In genomic region chr5:146303470-146303869, GRCm38 (mm10) we compare ENCODE assay signal across 9 mouse cellular contexts.
A peak's percentile ranks its signal among the peaks of the same experiment; 100 is the strongest.
DNase-seq lines count a peak whose midpoint lies in the region; ATAC-seq and TF ChIP-seq lines count a peak whose summit lies in the region.
"Had no signal": no experiment of that assay in that cellular context is flagged by ENCODE, and none has a peak within 500 bp of the region (broad histone marks: within the 10 kb centered on the region; RNA-seq: fewer than 3 reads in every experiment).

No protein-coding gene starts in this region.

- peak; percentile 70 to 74 for DNase-seq in heart, adult 2 months
- DNase-seq in adrenal gland, postnatal 10 days = peak; percentile 82
- peak; percentile 53 for DNase-seq in embryonic facial prominence, embryonic 10.5 days (ENCODE audit: low spot score)
- peak; percentile 67 to 81 for DNase-seq in heart, postnatal 10 days
- peak; percentile 31 for DNase-seq in layer of hippocampus, adult 9-10 months (ENCODE audit: low spot score)
- peak; percentile 76 for DNase-seq in lung, postnatal 25 days (ENCODE audit: low spot score)
- peak; percentile 18 to 48 for DNase-seq in spleen, adult 2 months (ENCODE audit: low read depth in 1 of 2, low spot score in 2 of 2)

- H3K9ac ChIP-seq in heart, adult 2 months (ENCODE audit: low read depth, low read length) = no peak overlapping the region
- H3K9ac ChIP-seq in heart, embryonic 11.5 days (ENCODE audit: low read depth, low read length) = no peak overlapping the region
- H3K9ac ChIP-seq: limb, embryonic 15.5 days had no signal

- H3K4me3 ChIP-seq in heart, adult 2 months = no peak overlapping the region
- no peak overlapping the region for H3K4me3 ChIP-seq in heart, embryonic 11.5 days (ENCODE audit: low read depth, low read length)
- no peak overlapping the region for H3K4me3 ChIP-seq in embryonic facial prominence, embryonic 10.5 days
- no peak overlapping the region for H3K4me3 ChIP-seq in spleen, adult 2 months (ENCODE audit: extremely low read depth, insufficient read depth, insufficient read length)
- H3K4me3 ChIP-seq: limb, embryonic 15.5 days had no signal

- ATAC-seq in heart, embryonic 11.5 days (replicated peaks; ENCODE audit: insufficient number of reproducible peaks, low FRiP score, low TSS enrichment) = no peak; the same call in 1 of the 2 replicates

- intact Hi-C loops in heart, adult 2 months (cut with DNase I) = loop anchor here (1.0 kb wide), 1 partner anchor 116 kb away; no protein-coding TSS in a partner anchor
- intact Hi-C loops in heart, postnatal 10 days (cut with DNase I) = loop anchor here (1.0 to 5.0 kb wide), 2 partner anchors 71 to 116 kb away; partner anchors contain the start of gene Cdk8

- TF ChIP-seq CTCF in heart, adult 2 months (IDR thresholded peaks at IDR 0.05) = peak; percentile 96
- peak; percentile 65; the same call in 1 of the 2 replicates for TF ChIP-seq CTCF in spleen, adult 2 months (IDR thresholded peaks at IDR 0.05; ENCODE audit: extremely low read depth, insufficient read depth, insufficient read length, insufficient replicate concordance)

- H3K36me3 ChIP-seq in heart, adult 2 months (ENCODE audit: control insufficient read depth, insufficient read depth, low read length) = no peaks in the 10 kb centered on the region
- H3K36me3 ChIP-seq in heart, embryonic 11.5 days (ENCODE audit: control insufficient read depth, insufficient read depth, low read length) = peaks cover 17% of the 10 kb centered on the region
- H3K36me3 ChIP-seq in embryonic facial prominence, embryonic 10.5 days (replicated peaks) = peaks cover 68% of the 10 kb centered on the region
- H3K36me3 ChIP-seq in spleen, adult 2 months (ENCODE audit: control insufficient read depth, insufficient read depth, low read length) = no peaks in the 10 kb centered on the region

- TF ChIP-seq POLR2A in heart, adult 2 months (IDR thresholded peaks at IDR 0.05; ENCODE audit: insufficient read depth, low read depth, low read length) = no peak
- no peak for TF ChIP-seq POLR2A in spleen, adult 2 months (IDR thresholded peaks at IDR 0.05; ENCODE audit: low read depth, low read length)

- H3K9me3 ChIP-seq in heart, embryonic 11.5 days (replicated peaks; ENCODE audit: control insufficient read depth, low read length) = no peaks in the 10 kb centered on the region
- H3K9me3 ChIP-seq in embryonic facial prominence, embryonic 10.5 days = no peaks in the 10 kb centered on the region
- H3K9me3 ChIP-seq: limb, embryonic 15.5 days had no signal

- H3K4me2 ChIP-seq in heart, embryonic 11.5 days = no peak overlapping the region
- H3K4me2 ChIP-seq: limb, embryonic 15.5 days had no signal

- no peaks in the 10 kb centered on the region for H3K4me1 ChIP-seq in heart, adult 2 months (ENCODE audit: control insufficient read depth, insufficient read depth, low read length)
- 0 out of 2 replicates have a peak, but pooled peaks cover 4% of the 10 kb centered on the region for H3K4me1 ChIP-seq in heart, embryonic 11.5 days (ENCODE audit: control insufficient read depth, insufficient read depth, low read length)
- no peaks in the 10 kb centered on the region for H3K4me1 ChIP-seq in embryonic facial prominence, embryonic 10.5 days
- H3K4me1 ChIP-seq in spleen, adult 2 months (ENCODE audit: control insufficient read depth, insufficient read depth, insufficient read length) = peaks cover 15% of the 10 kb centered on the region; the same call in 1 of the 2 replicates
- H3K4me1 ChIP-seq: limb, embryonic 15.5 days had no signal

- no peaks in the 10 kb centered on the region for H3K27me3 ChIP-seq in heart, adult 2 months (ENCODE audit: control insufficient read depth, insufficient read depth, low read length)
- H3K27me3 ChIP-seq in heart, embryonic 11.5 days (ENCODE audit: control insufficient read depth, insufficient read depth, low read length) = no peaks in the 10 kb centered on the region
- H3K27me3 ChIP-seq in embryonic facial prominence, embryonic 10.5 days (replicated peaks; ENCODE audit: low read depth, poor library complexity, severe bottlenecking) = no peaks in the 10 kb centered on the region
- H3K27me3 ChIP-seq in spleen, adult 2 months (ENCODE audit: control insufficient read depth, insufficient read depth, low read length) = no peaks in the 10 kb centered on the region
- H3K27me3 ChIP-seq: limb, embryonic 15.5 days had no signal

- no peak overlapping the region for H3K27ac ChIP-seq in heart, adult 2 months
- no peak overlapping the region for H3K27ac ChIP-seq in heart, embryonic 11.5 days (ENCODE audit: low read depth, low read length)
- H3K27ac ChIP-seq in embryonic facial prominence, embryonic 10.5 days (replicated peaks) = no peak overlapping the region
- no peak overlapping the region for H3K27ac ChIP-seq in spleen, adult 2 months (ENCODE audit: insufficient read depth, low read length)
- H3K27ac ChIP-seq: limb, embryonic 15.5 days had no signal

- no peaks in the 10 kb centered on the region for H3K79me2 ChIP-seq in heart, adult 2 months (replicated peaks; ENCODE audit: control insufficient read depth, insufficient read depth, low read length)

- no peak for TF ChIP-seq EP300 in heart, adult 2 months (IDR thresholded peaks at IDR 0.05; ENCODE audit: insufficient read depth, low read depth, low read length)

- 70% methylated on average over 5 of the region's 5 CpGs for WGBS in heart, adult 2 months
- 86% methylated on average over 5 of the region's 5 CpGs for WGBS in heart, embryonic 11.5 days (ENCODE audit: insufficient replicate concordance)
- 89% methylated on average over 5 of the region's 5 CpGs for WGBS in embryonic facial prominence, embryonic 10.5 days
- 88% methylated on average over 5 of the region's 5 CpGs for WGBS in spleen, adult 2 months

Comparison
In these comparisons a context has a peak if more than half of its experiments do, and no peak if none do; other contexts are left out.
1. DNase-seq: peak in every context shown above with its lines; median percentile 82 in adrenal gland, postnatal 10 days; 76 in lung, postnatal 25 days; 74 in heart, postnatal 10 days; 72 in heart, adult 2 months; 53 in embryonic facial prominence, embryonic 10.5 days; 33 in spleen, adult 2 months; 31 in layer of hippocampus, adult 9-10 months.